Mouse (Mus musculus) heart, adult 8-10 months (tissue): ENCODE measurements at regions not wholly inside any gene's neighbourhood (a gene's known extent, or its start where the extent isn't known, plus 50 kb on each side); places are given as distances from the start of the nearest gene placed in this dataset.

Source experiments
- DNase-seq: peaks from one replicate; pipeline ENCODE4 v3.0.0; 2022; ENCODE audit warnings: low spot score

- no peak for DNase-seq
Measured at GRCm38 (mm10) chr5:47185868-47186267, 797.1 kb upstream of the Slit2 start.

GRCm38 (mm10) chr5:47202164-47202914 lies 780.6 kb upstream of the Slit2 start:
- no peak for DNase-seq

GRCm38 (mm10) chr5:47202915-47203296 lies 780.0 kb upstream of the Slit2 start:
- DNase-seq, result no peak

- no peak for DNase-seq
Measured at GRCm38 (mm10) chr5:47210542-47210941, 772.4 kb upstream of the Slit2 start.

- no peak for DNase-seq
Measured at GRCm38 (mm10) chr5:47215421-47215820, 767.5 kb upstream of the Slit2 start.

- DNase-seq, result no peak
Measured at GRCm38 (mm10) chr5:47225247-47225646, 757.7 kb upstream of the Slit2 start.

GRCm38 (mm10) chr5:47236094-47236493 lies 746.8 kb upstream of the Slit2 start:
- no peak for DNase-seq

- DNase-seq, result no peak
Measured at GRCm38 (mm10) chr5:47240060-47240459, 742.9 kb upstream of the Slit2 start.

GRCm38 (mm10) chr5:47240586-47240985 lies 742.4 kb upstream of the Slit2 start:
- peak; percentile 64 for DNase-seq

GRCm38 (mm10) chr5:47254835-47255369 lies 728.0 kb upstream of the Slit2 start:
- DNase-seq, result no peak

- DNase-seq, result no peak
Measured at GRCm38 (mm10) chr5:47261658-47262411, 721.1 kb upstream of the Slit2 start.

GRCm38 (mm10) chr5:47272642-47273041 lies 710.3 kb upstream of the Slit2 start:
- DNase-seq, result no peak

GRCm38 (mm10) chr5:47273389-47274255 lies 709.3 kb upstream of the Slit2 start:
- DNase-seq, result no peak

GRCm38 (mm10) chr5:47274256-47274638 lies 708.7 kb upstream of the Slit2 start:
- no peak for DNase-seq

GRCm38 (mm10) chr5:47276231-47277195 lies 706.4 kb upstream of the Slit2 start:
- DNase-seq, result no peak

GRCm38 (mm10) chr5:47279630-47280029 lies 703.3 kb upstream of the Slit2 start:
- no peak for DNase-seq

GRCm38 (mm10) chr5:47299602-47300001 lies 683.3 kb upstream of the Slit2 start:
- DNase-seq, result peak; percentile 5

GRCm38 (mm10) chr5:47317506-47317905 lies 665.4 kb upstream of the Slit2 start:
- no peak for DNase-seq

GRCm38 (mm10) chr5:47318147-47318546 lies 664.8 kb upstream of the Slit2 start:
- no peak for DNase-seq

GRCm38 (mm10) chr5:47322511-47323167 lies 660.3 kb upstream of the Slit2 start:
- DNase-seq, result no peak
